Mouse (Mus musculus): ENCODE measurements around the gene Akap2. TPM values are rescaled to one million over a fixed set of nuclear protein-coding genes. Genes with fewer than 3 reads are reported as not detected.

Gene Akap2
- polyA plus RNA-seq, 1 experiment, result 19.3 TPM

- Histone ChIP-seq H3K27me3 (ENCODE audit: control insufficient read depth, insufficient read depth, insufficient read length) (no peaks in the 10 kb centered on the region), H3ac (ENCODE audit: control insufficient read depth, insufficient read length) (no peak overlapping the region), H3K4me2 (ENCODE audit: low read depth) (no peak overlapping the region), H3K79me2 (ENCODE audit: control insufficient read depth, insufficient read depth) (no peaks in the 10 kb centered on the region), H3K36me3 (ENCODE audit: control insufficient read depth, insufficient read depth) (no peaks in the 10 kb centered on the region), H3K4me3 (no peak overlapping the region)
- TF ChIP-seq E2F4 (IDR thresholded peaks at IDR 0.05; ENCODE audit: insufficient read depth), result no peak
- no peak for TF ChIP-seq CEBPB (IDR thresholded peaks at IDR 0.05; ENCODE audit: insufficient read depth, poor library complexity, severe bottlenecking)
- no peak for TF ChIP-seq REST (IDR thresholded peaks at IDR 0.05; ENCODE audit: insufficient read depth, insufficient read length)
- TF ChIP-seq MYOD1 (IDR thresholded peaks at IDR 0.05; ENCODE audit: control insufficient read depth in 1 of 3, insufficient read length in 2 of 3, low read depth in 2 of 3), result no peak
- TF ChIP-seq USF1 (IDR thresholded peaks at IDR 0.05; ENCODE audit: low read depth), result no peak
- no peak for TF ChIP-seq MYOG (IDR thresholded peaks at IDR 0.05; ENCODE audit: control insufficient read depth in 1 of 3, insufficient read depth in 1 of 3, insufficient read length in 2 of 3, low read depth in 2 of 3)
- TF ChIP-seq SRF (IDR thresholded peaks at IDR 0.05; ENCODE audit: control insufficient read depth, insufficient read length, low read depth), result no peak
- no peak for TF ChIP-seq POLR2A (IDR thresholded peaks at IDR 0.05; ENCODE audit: insufficient read length, low read depth)
- no peak for TF ChIP-seq TCF3 (IDR thresholded peaks at IDR 0.05; ENCODE audit: insufficient read length, low read depth)
- no peak for TF ChIP-seq MAX (IDR thresholded peaks at IDR 0.05; ENCODE audit: low read depth)
- no peak for TF ChIP-seq POLR2AphosphoS2 (IDR thresholded peaks at IDR 0.05; ENCODE audit: insufficient read length, low read depth)
- no peak for TF ChIP-seq TCF12 (IDR thresholded peaks at IDR 0.05; ENCODE audit: insufficient read depth, poor library complexity, severe bottlenecking)
Measured at GRCm38 (mm10) chr4:57927464-57928205, 210.2 kb downstream of the Akap2 start.

- H3K36me3 ChIP-seq (ENCODE audit: control insufficient read depth, insufficient read depth), result no peaks in the 10 kb centered on the region
- no peak overlapping the region for H3K4me3 ChIP-seq
- TF ChIP-seq POLR2AphosphoS2 (IDR thresholded peaks at IDR 0.05; ENCODE audit: insufficient read length, low read depth) (no peak), POLR2A (IDR thresholded peaks at IDR 0.05; ENCODE audit: insufficient read length, low read depth) (no peak), SRF (IDR thresholded peaks at IDR 0.05; ENCODE audit: control insufficient read depth, insufficient read length, low read depth) (no peak), CEBPB (IDR thresholded peaks at IDR 0.05; ENCODE audit: insufficient read depth, poor library complexity, severe bottlenecking) (no peak), TCF3 (IDR thresholded peaks at IDR 0.05; ENCODE audit: insufficient read length, low read depth) (no peak), USF1 (IDR thresholded peaks at IDR 0.05; ENCODE audit: low read depth) (no peak), MYOD1 (IDR thresholded peaks at IDR 0.05; ENCODE audit: control insufficient read depth in 1 of 3, insufficient read length in 2 of 3, low read depth in 2 of 3) (no peak), E2F4 (IDR thresholded peaks at IDR 0.05; ENCODE audit: insufficient read depth) (no peak), MYOG (IDR thresholded peaks at IDR 0.05; ENCODE audit: control insufficient read depth in 1 of 3, insufficient read depth in 1 of 3, insufficient read length in 2 of 3, low read depth in 2 of 3) (no peak), REST (IDR thresholded peaks at IDR 0.05; ENCODE audit: insufficient read depth, insufficient read length) (no peak), TCF12 (IDR thresholded peaks at IDR 0.05; ENCODE audit: insufficient read depth, poor library complexity, severe bottlenecking) (no peak), MAX (IDR thresholded peaks at IDR 0.05; ENCODE audit: low read depth) (no peak)
- H3K4me2 ChIP-seq (ENCODE audit: low read depth), result no peak overlapping the region
- no peaks in the 10 kb centered on the region for H3K79me2 ChIP-seq (ENCODE audit: control insufficient read depth, insufficient read depth)
- H3ac ChIP-seq (ENCODE audit: control insufficient read depth, insufficient read length), result no peak overlapping the region
- no peaks in the 10 kb centered on the region for H3K27me3 ChIP-seq (ENCODE audit: control insufficient read depth, insufficient read depth, insufficient read length)
Measured at GRCm38 (mm10) chr4:57930559-57931170, 213.2 kb downstream of the Akap2 start.

GRCm38 (mm10) chr4:57934181-57934580 lies 216.7 kb downstream of the Akap2 start:
- Histone ChIP-seq H3K4me2 (ENCODE audit: low read depth) (no peak overlapping the region), H3ac (ENCODE audit: control insufficient read depth, insufficient read length) (no peak overlapping the region), H3K4me3 (no peak overlapping the region), H3K79me2 (ENCODE audit: control insufficient read depth, insufficient read depth) (no peaks in the 10 kb centered on the region), H3K27me3 (ENCODE audit: control insufficient read depth, insufficient read depth, insufficient read length) (no peaks in the 10 kb centered on the region), H3K36me3 (ENCODE audit: control insufficient read depth, insufficient read depth) (no peaks in the 10 kb centered on the region)
- TF ChIP-seq TCF3 (IDR thresholded peaks at IDR 0.05; ENCODE audit: insufficient read length, low read depth), result no peak
- TF ChIP-seq USF1 (IDR thresholded peaks at IDR 0.05; ENCODE audit: low read depth), result no peak
- TF ChIP-seq CEBPB (IDR thresholded peaks at IDR 0.05; ENCODE audit: insufficient read depth, poor library complexity, severe bottlenecking), result no peak
- TF ChIP-seq MYOG (IDR thresholded peaks at IDR 0.05; ENCODE audit: control insufficient read depth in 1 of 3, insufficient read depth in 1 of 3, insufficient read length in 2 of 3, low read depth in 2 of 3), result no peak
- no peak for TF ChIP-seq TCF12 (IDR thresholded peaks at IDR 0.05; ENCODE audit: insufficient read depth, poor library complexity, severe bottlenecking)
- TF ChIP-seq POLR2A (IDR thresholded peaks at IDR 0.05; ENCODE audit: insufficient read length, low read depth), result no peak
- no peak for TF ChIP-seq SRF (IDR thresholded peaks at IDR 0.05; ENCODE audit: control insufficient read depth, insufficient read length, low read depth)
- TF ChIP-seq REST (IDR thresholded peaks at IDR 0.05; ENCODE audit: insufficient read depth, insufficient read length), result no peak
- TF ChIP-seq POLR2AphosphoS2 (IDR thresholded peaks at IDR 0.05; ENCODE audit: insufficient read length, low read depth), result no peak
- no peak for TF ChIP-seq MAX (IDR thresholded peaks at IDR 0.05; ENCODE audit: low read depth)
- no peak for TF ChIP-seq MYOD1 (IDR thresholded peaks at IDR 0.05; ENCODE audit: control insufficient read depth in 1 of 3, insufficient read length in 2 of 3, low read depth in 2 of 3)
- TF ChIP-seq E2F4 (IDR thresholded peaks at IDR 0.05; ENCODE audit: insufficient read depth), result no peak

GRCm38 (mm10) chr4:57937292-57937691 lies 219.8 kb downstream of the Akap2 start:
- no peak for TF ChIP-seq REST (IDR thresholded peaks at IDR 0.05; ENCODE audit: insufficient read depth, insufficient read length)
- no peak for TF ChIP-seq TCF3 (IDR thresholded peaks at IDR 0.05; ENCODE audit: insufficient read length, low read depth)
- TF ChIP-seq MAX (IDR thresholded peaks at IDR 0.05; ENCODE audit: low read depth), result no peak
- no peak for TF ChIP-seq E2F4 (IDR thresholded peaks at IDR 0.05; ENCODE audit: insufficient read depth)
- TF ChIP-seq MYOG (IDR thresholded peaks at IDR 0.05; ENCODE audit: control insufficient read depth in 1 of 3, insufficient read depth in 1 of 3, insufficient read length in 2 of 3, low read depth in 2 of 3), result no peak
- no peak for TF ChIP-seq TCF12 (IDR thresholded peaks at IDR 0.05; ENCODE audit: insufficient read depth, poor library complexity, severe bottlenecking)
- no peak for TF ChIP-seq CEBPB (IDR thresholded peaks at IDR 0.05; ENCODE audit: insufficient read depth, poor library complexity, severe bottlenecking)
- TF ChIP-seq POLR2AphosphoS2 (IDR thresholded peaks at IDR 0.05; ENCODE audit: insufficient read length, low read depth), result no peak
- Histone ChIP-seq H3K27me3 (ENCODE audit: control insufficient read depth, insufficient read depth, insufficient read length) (no peaks in the 10 kb centered on the region), H3ac (ENCODE audit: control insufficient read depth, insufficient read length) (no peak overlapping the region)

More at GRCm38 (mm10) chr4:57937292-57937691, 219.8 kb downstream of the Akap2 start:
- Histone ChIP-seq H3K36me3 (ENCODE audit: control insufficient read depth, insufficient read depth) (peaks cover 4% of the 10 kb centered on the region), H3K4me3 (no peak overlapping the region), H3K4me2 (ENCODE audit: low read depth) (no peak overlapping the region), H3K79me2 (ENCODE audit: control insufficient read depth, insufficient read depth) (no peaks in the 10 kb centered on the region)
